Mouse (Mus musculus) liver, adult 2 months (tissue): ENCODE measurements around the gene Gm20662. TPM values are rescaled to one million over a fixed set of nuclear protein-coding genes. Genes with fewer than 3 reads are reported as not detected.

Source experiments
- DNase-seq: peaks from one replicate; pipeline ENCODE4 v3.0.0-alpha.2; 2011; ENCODE audit warnings: low read depth, low spot score; ENCODE audit errors: extremely low read depth
- H3K27ac ChIP-seq: fragments of 200-500 bp; replicated peaks from 2 replicates; pipeline ENCODE4 v1.5.1; 2012; ENCODE audit warnings: low read depth, mild to moderate bottlenecking, control low read depth, inconsistent platforms, low read length; ENCODE audit not compliant: insufficient read depth
- H3K27me3 ChIP-seq: fragments of 200-500 bp; 2 replicates; pipeline ENCODE4 v1.6.1; 2012; ENCODE audit warnings: mild to moderate bottlenecking, moderate library complexity, low read length, inconsistent platforms; ENCODE audit not compliant: control insufficient read depth, insufficient read depth
- H3K36me3 ChIP-seq: fragments of 200-500 bp; 2 replicates; pipeline ENCODE4 v1.6.1; 2012; ENCODE audit warnings: low read length, inconsistent platforms; ENCODE audit not compliant: control insufficient read depth, insufficient read depth
- H3K4me1 ChIP-seq: fragments of 200-500 bp; 2 replicates; pipeline ENCODE4 v1.6.1; 2011; ENCODE audit warnings: low read length; ENCODE audit not compliant: control insufficient read depth, insufficient read depth
- H3K4me3 ChIP-seq: fragments of 200-500 bp; 2 replicates; pipeline ENCODE4 v1.5.1; 2011; ENCODE audit warnings: low read depth, mild to moderate bottlenecking, control low read depth, low read length, moderate library complexity; ENCODE audit not compliant: insufficient read depth
- H3K79me2 ChIP-seq: fragments of 200-500 bp; 2 replicates; pipeline ENCODE4 v1.6.1; 2012; ENCODE audit warnings: inconsistent platforms, mild to moderate bottlenecking, low read length, moderate library complexity; ENCODE audit not compliant: control insufficient read depth, insufficient read depth
- H3K9ac ChIP-seq: fragments of 200-500 bp; 2 replicates; pipeline ENCODE4 v1.6.1; 2012; ENCODE audit warnings: low read depth, mild to moderate bottlenecking, control low read depth, inconsistent platforms, low read length
- CTCF ChIP-seq: fragments of 200-500 bp; IDR thresholded peaks from 2 replicates; pipeline ENCODE4 v1.5.1; 2011; ENCODE audit warnings: low read depth, low read length, control low read depth
- POLR2A ChIP-seq: fragments of 200-500 bp; IDR thresholded peaks from 2 replicates; pipeline ENCODE4 v1.6.1; 2011; ENCODE audit warnings: low read length, control low read depth; ENCODE audit not compliant: insufficient read depth; ENCODE audit errors: extremely low read depth
- WGBS: fragments of 180-500 bp; shearing (Covaris S2); methylation state at CpG from one replicate; pipeline ENCODE4 v1.1.7; 2018; 5-methylcytosine and 5-hydroxymethylcytosine counted together
- polyA plus RNA-seq: library from polyadenylated mRNA; depleted of rRNA; stranded (reverse); fragments of >200 nt; gene quantifications from 2 replicates; pipeline ENCODE4 v1.2.3, GENCODE M21; 2012
- total RNA-seq: library from RNA; depleted of rRNA; stranded (reverse); fragments of >200 nt; gene quantifications from 2 replicates; pipeline ENCODE4 v1.2.3, GENCODE M21; 2014

The Gm20662 gene
- total and polyA plus RNA-seq, 2 experiments, result 0.76 TPM; not detected in 1

GRCm38 (mm10) chr9:108032126-108032525, 36.0 kb downstream of the Gm20662 start:
- H3K27me3 ChIP-seq, result no peaks in the 10 kb centered on the region
- no peak for TF ChIP-seq POLR2A
- no peak for TF ChIP-seq CTCF
- 90% methylated on average over 5 of the region's 5 CpGs for WGBS
- no peak for DNase-seq
- no peak overlapping the region for H3K4me3 ChIP-seq
- no peak overlapping the region for H3K27ac ChIP-seq
- peaks cover 7% of the 10 kb centered on the region; the same call in 1 of the 2 replicates for H3K79me2 ChIP-seq
- H3K9ac ChIP-seq, result no peak overlapping the region
- H3K4me1 ChIP-seq, result no peaks in the 10 kb centered on the region
- peaks cover 19% of the 10 kb centered on the region for H3K36me3 ChIP-seq

GRCm38 (mm10) chr9:108035331-108036156, 39.4 kb downstream of the Gm20662 start:
- no peaks in the 10 kb centered on the region for H3K27me3 ChIP-seq
- no peaks in the 10 kb centered on the region for H3K4me1 ChIP-seq
- TF ChIP-seq CTCF, result no peak
- no peak for TF ChIP-seq POLR2A
- H3K9ac ChIP-seq, result no peak overlapping the region
- DNase-seq, result no peak
- H3K79me2 ChIP-seq, result peaks cover 2% of the 10 kb centered on the region; the same call in 1 of the 2 replicates
- WGBS, result 95% methylated on average over 2 of the region's 2 CpGs
- peaks cover 24% of the 10 kb centered on the region for H3K36me3 ChIP-seq
- no peak overlapping the region for H3K27ac ChIP-seq
- no peak overlapping the region for H3K4me3 ChIP-seq

DNA sequence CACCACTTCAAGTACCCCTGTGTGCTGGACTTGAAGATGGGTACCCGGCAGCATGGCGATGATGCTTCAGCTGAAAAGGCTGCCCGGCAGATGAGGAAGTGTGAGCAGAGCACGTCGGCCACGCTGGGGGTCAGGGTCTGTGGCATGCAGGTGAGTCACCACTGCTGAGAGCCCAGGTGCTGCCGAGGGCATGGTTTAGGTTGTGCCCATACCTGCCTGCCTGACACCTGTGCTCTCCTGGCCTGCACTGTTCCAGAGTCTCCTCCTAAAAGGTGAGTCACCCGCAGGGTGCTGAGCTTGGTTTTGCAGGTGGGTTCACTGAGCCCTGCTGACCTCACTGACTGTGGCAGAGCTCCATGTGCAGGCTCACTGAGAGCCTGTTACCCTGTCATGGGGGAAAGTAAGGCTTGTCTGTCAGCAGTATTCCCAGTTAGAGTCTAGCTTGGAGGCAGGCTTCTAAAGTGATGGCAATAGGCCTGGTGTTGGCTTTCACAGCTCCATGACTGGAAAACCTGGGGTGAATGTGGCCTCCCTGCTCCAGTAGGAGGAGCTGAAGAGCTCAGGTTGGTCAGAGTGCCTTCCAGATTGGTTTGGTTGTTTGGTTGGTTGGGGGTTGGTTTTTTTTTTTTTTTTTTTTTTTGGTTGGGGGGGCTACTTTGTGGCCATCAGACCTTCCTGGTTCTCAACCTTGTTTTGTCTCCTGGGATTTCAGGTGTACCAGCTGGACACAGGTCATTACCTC, 48.8 kb downstream of the Gm20662 start:
- Histone ChIP-seq H3K36me3 (peaks cover 18% of the 10 kb centered on the region), H3K4me3 (no peak overlapping the region), H3K4me1 (peaks cover 7% of the 10 kb centered on the region; the same call in 1 of the 2 replicates), H3K27ac (no peak overlapping the region), H3K27me3 (no peaks in the 10 kb centered on the region), H3K79me2 (peaks cover 4% of the 10 kb centered on the region; the same call in 1 of the 2 replicates), H3K9ac (no peak overlapping the region)
- TF ChIP-seq CTCF, result peak; percentile 33; the same call in 1 of the 2 replicates
- TF ChIP-seq POLR2A, result no peak
- WGBS, result 99% methylated on average over 8 of the region's 8 CpGs
- DNase-seq, result no peak

DNA sequence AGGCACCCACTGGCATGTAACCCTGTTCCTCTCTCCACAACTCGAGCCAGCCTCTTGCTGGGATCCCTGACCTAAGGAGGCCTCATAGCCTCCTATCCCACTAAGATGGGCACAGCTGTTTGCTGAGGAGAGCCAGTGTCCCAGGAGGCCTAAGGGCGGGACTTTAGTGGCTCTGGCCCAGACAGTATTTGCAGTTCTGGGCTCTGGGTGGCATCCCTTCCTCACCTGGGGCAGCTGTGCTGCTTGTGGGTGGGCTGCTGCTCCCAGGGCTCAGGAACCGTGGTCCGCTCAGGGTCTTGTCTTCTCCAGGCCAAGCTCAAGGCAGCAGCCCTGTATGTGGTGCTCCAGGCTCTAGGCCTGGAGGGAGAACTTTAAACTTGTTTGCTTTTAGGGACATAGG, 50.4 kb downstream of the Gm20662 start:
- H3K36me3 ChIP-seq, result peaks cover 8% of the 10 kb centered on the region
- no peak overlapping the region for H3K4me3 ChIP-seq
- peaks cover 16% of the 10 kb centered on the region for H3K4me1 ChIP-seq
- DNase-seq, result no peak
- peaks cover 4% of the 10 kb centered on the region; the same call in 1 of the 2 replicates for H3K79me2 ChIP-seq
- H3K9ac ChIP-seq, result no peak overlapping the region
- WGBS, result 97% methylated on average over 4 of the region's 4 CpGs
- H3K27me3 ChIP-seq, result no peaks in the 10 kb centered on the region
- no peak for TF ChIP-seq CTCF
- no peak for TF ChIP-seq POLR2A
- H3K27ac ChIP-seq, result no peak overlapping the region

- Histone ChIP-seq H3K4me3 (peak overlapping the region; percentile 71; the same call in 1 of the 2 replicates), H3K4me1 (peaks cover 17% of the 10 kb centered on the region), H3K27ac (peak overlapping the region; percentile 43)
Measured at GRCm38 (mm10) chr9:108047601-108048565, 51.7 kb downstream of the Gm20662 start.

More at GRCm38 (mm10) chr9:108047601-108048565, 51.7 kb downstream of the Gm20662 start:
- H3K9ac ChIP-seq, result peak overlapping the region; percentile 62; the same call in 1 of the 2 replicates
- no peak for DNase-seq
- H3K36me3 ChIP-seq, result peaks cover 4% of the 10 kb centered on the region; the same call in 1 of the 2 replicates
- WGBS, result 44% methylated on average over 17 of the region's 17 CpGs
- TF ChIP-seq POLR2A, result no peak
- TF ChIP-seq CTCF, result no peak
- no peaks in the 10 kb centered on the region for H3K27me3 ChIP-seq
- peaks cover 4% of the 10 kb centered on the region; the same call in 1 of the 2 replicates for H3K79me2 ChIP-seq
